Mouse (Mus musculus): ENCODE results near the gene Nek1.
A peak's percentile ranks its signal among the peaks of the same experiment; 100 is the strongest.
"Not testable (repeated sequence)": the region's sequence is repeated elsewhere in the genome, so short reads cannot be mapped to it uniquely, and the experiment has no call there.

Gene Nek1

GRCm38 (mm10) chr8:60984260-60985010 lies 8.6 kb upstream of the Nek1 start:
- DNase-seq (ENCODE audit: extremely low spot score, low spot score): not testable (repeated sequence)

- DNase-seq (ENCODE audit: extremely low spot score, low spot score): no peak
These were observed 460 bp upstream of the Nek1 start for GRCm38 (mm10) chr8:60992561-60992909.

GRCm38 (mm10) chr8:60993639-60993986 lies 618 bp downstream of the Nek1 start:
- no peak for DNase-seq (ENCODE audit: extremely low spot score, low spot score)

- DNase-seq (ENCODE audit: extremely low spot score, low spot score): no peak
These were observed 3.5 kb downstream of the Nek1 start for GRCm38 (mm10) chr8:60996468-60996867.

GRCm38 (mm10) chr8:61041951-61042350 lies 49.0 kb downstream of the Nek1 start:
- peak; percentile 53 for DNase-seq (ENCODE audit: extremely low spot score, low spot score)

- no peak for DNase-seq (ENCODE audit: extremely low spot score, low spot score)
These were observed 50.9 kb downstream of the Nek1 start for GRCm38 (mm10) chr8:61043874-61044273.

GRCm38 (mm10) chr8:61046816-61047215 lies 53.8 kb downstream of the Nek1 start:
- no peak for DNase-seq (ENCODE audit: extremely low spot score, low spot score)

GRCm38 (mm10) chr8:61053017-61053416 lies 60.0 kb downstream of the Nek1 start:
- DNase-seq (ENCODE audit: extremely low spot score, low spot score): no peak

- no peak for DNase-seq (ENCODE audit: extremely low spot score, low spot score)
These were observed 61.3 kb downstream of the Nek1 start for GRCm38 (mm10) chr8:61054313-61054712.

GRCm38 (mm10) chr8:61056997-61057396 lies 64.0 kb downstream of the Nek1 start:
- DNase-seq (ENCODE audit: extremely low spot score, low spot score): no peak

GRCm38 (mm10) chr8:61059143-61059542 lies 66.1 kb downstream of the Nek1 start:
- no peak for DNase-seq (ENCODE audit: extremely low spot score, low spot score)

- no peak for DNase-seq (ENCODE audit: extremely low spot score, low spot score)
These were observed 67.4 kb downstream of the Nek1 start for GRCm38 (mm10) chr8:61060412-61060811.

GRCm38 (mm10) chr8:61075059-61075458 lies 82.1 kb downstream of the Nek1 start:
- no peak for DNase-seq (ENCODE audit: extremely low spot score, low spot score)

GRCm38 (mm10) chr8:61110496-61110895 lies 117.5 kb downstream of the Nek1 start:
- DNase-seq (ENCODE audit: extremely low spot score, low spot score): no peak

- no peak for DNase-seq (ENCODE audit: extremely low spot score, low spot score)
These were observed 118.9 kb downstream of the Nek1 start for GRCm38 (mm10) chr8:61111940-61112339.

- no peak for DNase-seq (ENCODE audit: extremely low spot score, low spot score)
These were observed 128.6 kb downstream of the Nek1 start for GRCm38 (mm10) chr8:61121631-61122030.

- DNase-seq (ENCODE audit: extremely low spot score, low spot score): no peak
These were observed 134.4 kb downstream of the Nek1 start for GRCm38 (mm10) chr8:61127299-61127861.

- no peak for DNase-seq (ENCODE audit: extremely low spot score, low spot score)
These were observed 139.7 kb downstream of the Nek1 start for GRCm38 (mm10) chr8:61132561-61133134.

- no peak for DNase-seq (ENCODE audit: extremely low spot score, low spot score)
These were observed 148.9 kb downstream of the Nek1 start for GRCm38 (mm10) chr8:61141869-61142268.

GRCm38 (mm10) chr8:61142302-61142701 lies 149.3 kb downstream of the Nek1 start:
- no peak for DNase-seq (ENCODE audit: extremely low spot score, low spot score)

- DNase-seq (ENCODE audit: extremely low spot score, low spot score): no peak
These were observed 149.8 kb downstream of the Nek1 start for GRCm38 (mm10) chr8:61142845-61143244.

GRCm38 (mm10) chr8:61148728-61149127 lies 155.7 kb downstream of the Nek1 start:
- no peak for DNase-seq (ENCODE audit: extremely low spot score, low spot score)

GRCm38 (mm10) chr8:61150596-61150995 lies 157.6 kb downstream of the Nek1 start:
- no peak for DNase-seq (ENCODE audit: extremely low spot score, low spot score)
